Mouse (Mus musculus) B cell, adult 62 days (primary cell): ENCODE measurements around the gene Ctdsp1. TPM values are rescaled to one million over a fixed set of nuclear protein-coding genes. Genes with fewer than 3 reads are reported as not detected.

Source experiments
- total RNA-seq: library from RNA; stranded (reverse); gene quantifications from 4 replicates; pipeline ENCODE4 v1.2.4, GENCODE M21; 2023

The Ctdsp1 gene
- total RNA-seq, result 106 to 122 TPM (median 113 TPM) in 4 replicates

GRCm38 (mm10) chr1:74390924-74391748 is at the start of gene Ctdsp1:
TSS of gene Ctdsp1 (plus strand) at chr1:74391509.

DNA sequence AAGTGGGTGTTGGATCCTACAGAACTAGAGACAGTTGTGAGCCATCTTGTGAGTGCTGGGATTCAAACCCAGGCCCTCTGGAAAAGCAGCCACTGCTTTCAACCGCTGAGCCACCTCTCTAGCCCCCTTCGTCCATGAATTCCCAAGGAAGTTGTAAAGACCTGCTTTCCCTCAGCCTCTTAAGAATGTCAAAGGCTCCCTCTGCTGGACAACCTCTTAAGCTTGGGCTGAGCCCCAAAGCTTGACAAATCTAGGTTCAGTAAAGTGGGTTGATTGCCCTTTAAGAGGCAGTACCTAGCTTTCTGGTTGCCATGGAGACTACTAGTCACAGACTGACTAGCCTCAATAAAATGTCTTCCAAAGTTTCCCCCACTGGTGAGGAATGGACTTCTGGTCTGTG is 29.5 kb upstream of the Ctdsp1 start, which contains the start of gene Catip:
Catip (plus strand) TSS at position 297 of the 400 bp plus-strand sequence.

DNA sequence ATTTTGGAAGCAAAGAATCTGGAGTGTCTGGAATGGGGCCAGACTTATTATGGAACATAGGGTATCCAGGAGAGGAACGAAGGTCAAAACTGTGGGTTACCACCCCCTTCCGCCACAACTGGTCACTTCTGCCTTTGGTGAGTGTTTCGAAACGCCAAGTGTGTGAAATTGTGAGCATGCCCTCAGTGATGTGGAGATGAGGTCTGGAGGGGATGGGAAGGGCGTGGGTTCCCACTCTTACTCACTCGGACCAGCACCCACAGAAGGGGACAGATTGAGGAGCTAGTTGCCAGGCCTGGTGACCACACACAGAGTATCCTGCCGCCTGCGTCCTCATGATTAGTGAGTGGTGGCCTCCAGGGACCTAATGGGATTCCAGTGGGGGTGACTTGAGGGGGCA is 16.3 kb upstream of the Ctdsp1 start, which contains the start of gene Slc11a1:
Slc11a1 (plus strand) TSS at position 216 of the 400 bp plus-strand sequence.

DNA sequence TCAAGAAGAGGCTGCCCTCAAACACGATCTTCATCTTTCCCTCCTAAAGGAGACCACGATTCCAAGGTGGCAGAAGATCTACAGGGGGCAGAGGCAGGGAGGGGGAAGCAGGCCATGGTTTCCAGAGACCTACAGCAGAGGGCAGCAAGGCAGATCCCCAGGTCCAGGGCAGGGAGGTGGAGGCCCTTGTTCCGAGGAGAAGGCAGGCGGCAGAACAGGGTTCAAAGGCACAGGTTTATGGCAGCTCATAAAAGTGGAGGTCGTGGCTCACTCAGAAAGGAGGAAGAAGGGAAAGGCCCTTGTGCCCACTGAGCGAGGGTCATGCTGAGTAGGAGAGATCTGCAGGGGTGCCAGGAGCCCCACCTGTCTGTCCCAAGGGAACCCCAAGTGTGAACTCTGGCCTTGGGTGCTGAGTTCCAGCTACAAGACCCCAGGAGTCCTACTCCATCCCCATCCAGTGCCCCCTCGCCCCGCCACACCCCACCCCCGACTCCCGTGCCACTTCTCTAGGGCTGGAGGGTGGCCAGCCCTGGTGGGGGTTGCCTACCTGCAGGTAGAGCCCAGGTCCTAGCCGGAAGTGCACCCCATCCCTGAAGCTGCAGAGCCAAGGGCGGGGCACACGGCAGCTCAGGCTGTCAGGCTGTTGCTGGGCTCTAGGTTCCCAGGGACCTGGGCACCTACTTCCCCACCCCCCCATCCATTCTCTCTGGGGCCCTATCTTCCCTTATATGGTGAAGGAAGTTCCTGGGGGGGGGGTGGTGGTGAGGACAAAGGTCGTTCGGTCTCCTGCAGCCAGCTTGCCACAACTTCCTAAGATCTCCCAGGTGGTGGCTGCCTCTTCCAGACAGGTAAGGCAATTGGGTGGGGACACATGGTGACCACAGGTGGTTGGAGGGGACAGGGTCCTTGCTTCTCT is 17.5 kb downstream of the Ctdsp1 start, which contains the start of gene Vil1:
Vil1 (plus strand) TSS at position 788 of the 916 bp plus-strand sequence.

Other genes starting within 250 kb of the Ctdsp1 start
- gene Cxcr2, start 237.5 kb upstream of the Ctdsp1 start, total RNA-seq, result 0.26 to 0.43 TPM (median 0.30 TPM) in 3 of 4 replicates, not detected in the other
- gene Cxcr1, start 196.9 kb upstream of the Ctdsp1 start, total RNA-seq, result not detected in 4 replicates
- 386 to 409 TPM (median 404 TPM) in 4 replicates for gene Arpc2, start 155.4 kb upstream of the Ctdsp1 start, total RNA-seq
- 0.94 to 2.0 TPM (median 1.3 TPM) in 4 replicates for gene Gpbar1, start 113.0 kb upstream of the Ctdsp1 start, total RNA-seq
- 105 to 116 TPM (median 114 TPM) in 4 replicates for gene Aamp, start 106.8 kb upstream of the Ctdsp1 start, total RNA-seq
- gene Pnkd, start 106.6 kb upstream of the Ctdsp1 start, total RNA-seq, result 15.5 to 22.6 TPM (median 17.5 TPM) in 4 replicates
- gene Tmbim1, start 85.9 kb upstream of the Ctdsp1 start, total RNA-seq, result 2.3 to 5.0 TPM (median 3.9 TPM) in 4 replicates
- gene Catip, start 29.4 kb upstream of the Ctdsp1 start, total RNA-seq, result not detected in 4 replicates
- gene Slc11a1, start 16.3 kb upstream of the Ctdsp1 start, total RNA-seq, result 2.9 to 8.0 TPM (median 4.2 TPM) in 4 replicates
- 0.22 TPM in 1 of 4 replicates, not detected in the others for gene Vil1, start 17.9 kb downstream of the Ctdsp1 start, total RNA-seq
- gene Cnot9, start 114.5 kb downstream of the Ctdsp1 start, total RNA-seq, result 25.1 to 29.8 TPM (median 25.4 TPM) in 4 replicates
- gene Plcd4, start 151.4 kb downstream of the Ctdsp1 start, total RNA-seq, result 0.30 to 0.70 TPM (median 0.32 TPM) in 3 of 4 replicates, not detected in the other
- 35.5 to 40.1 TPM (median 37.0 TPM) in 4 replicates for gene Usp37, start 152.8 kb downstream of the Ctdsp1 start, total RNA-seq
- gene Zfp142, start 196.7 kb downstream of the Ctdsp1 start, total RNA-seq, result 45.5 to 47.8 TPM (median 46.6 TPM) in 4 replicates
- gene Bcs1l, start 196.8 kb downstream of the Ctdsp1 start, total RNA-seq, result 8.4 to 9.6 TPM (median 9.3 TPM) in 4 replicates
- 56.6 to 69.0 TPM (median 61.8 TPM) in 4 replicates for gene Rnf25, start 209.9 kb downstream of the Ctdsp1 start, total RNA-seq
- gene Stk36, start 209.9 kb downstream of the Ctdsp1 start, total RNA-seq, result 0.14 to 0.33 TPM (median 0.30 TPM) in 3 of 4 replicates, not detected in the other